Mouse (Mus musculus) heart, embryonic 15.5 days (tissue): ENCODE data around the gene Rlbp1. TPM values are rescaled to one million over a fixed set of nuclear protein-coding genes. Genes with fewer than 3 reads are reported as not detected.
A peak's percentile ranks its signal among the peaks of the same experiment; 100 is the strongest.

Experiments used
- ATAC-seq: fragments of 200-750 bp; cut with Nextera tagmentation; replicated peaks from 2 replicates; pipeline ENCODE4 v1.8.0; 2017; ENCODE audit warnings: low read depth, moderate TSS enrichment; ENCODE audit not compliant: insufficient number of reproducible peaks, insufficient read depth, low FRiP score
- H3K27ac ChIP-seq: fragments of 300-500 bp; sonication (generic); 2 replicates; pipeline ENCODE4 v1.5.1; 2015; ENCODE audit warnings: mild to moderate bottlenecking, inconsistent platforms
- H3K27me3 ChIP-seq: fragments of 300-500 bp; sonication (generic); 2 replicates; pipeline ENCODE4 v1.6.1; 2015; ENCODE audit warnings: inconsistent platforms
- H3K36me3 ChIP-seq: fragments of 300-500 bp; sonication (generic); 2 replicates; pipeline ENCODE4 v1.6.1; 2015; ENCODE audit warnings: mild to moderate bottlenecking, inconsistent platforms
- H3K4me1 ChIP-seq: fragments of 300-500 bp; sonication (generic); replicated peaks from 2 replicates; pipeline ENCODE4 v1.6.1; 2015; ENCODE audit warnings: inconsistent platforms
- H3K4me2 ChIP-seq: fragments of 300-500 bp; sonication (generic); 2 replicates; pipeline ENCODE4 v1.6.1; 2015; ENCODE audit warnings: inconsistent platforms, mild to moderate bottlenecking, moderate library complexity
- H3K4me3 ChIP-seq: fragments of 300-500 bp; sonication (generic); 2 replicates; pipeline ENCODE4 v1.5.1; 2015; ENCODE audit warnings: mild to moderate bottlenecking, inconsistent platforms
- H3K9ac ChIP-seq: fragments of 300-500 bp; sonication (generic); 2 replicates; pipeline ENCODE4 v1.6.1; 2015; ENCODE audit warnings: mild to moderate bottlenecking, inconsistent platforms
- H3K9me3 ChIP-seq: fragments of 300-500 bp; sonication (generic); replicated peaks from 2 replicates; pipeline ENCODE4 v1.6.1; 2016; ENCODE audit warnings: inconsistent platforms
- WGBS: fragments of 180-500 bp; shearing (Covaris S2); methylation state at CpG from one replicate; pipeline ENCODE4 v1.1.7; 2015; ENCODE audit warnings: mixed read lengths; 5-methylcytosine and 5-hydroxymethylcytosine counted together
- polyA plus RNA-seq: library from polyadenylated mRNA; unstranded; fragments of >200 nt; fragmentation: Nextera tagmentation; extraction: Ambion mirVana; gene quantifications from 2 replicates; pipeline ENCODE4 v1.2.1, GENCODE M21; 2015

Gene Rlbp1
- polyA plus RNA-seq, 1 experiment from 2014 or later: not detected

DNA sequence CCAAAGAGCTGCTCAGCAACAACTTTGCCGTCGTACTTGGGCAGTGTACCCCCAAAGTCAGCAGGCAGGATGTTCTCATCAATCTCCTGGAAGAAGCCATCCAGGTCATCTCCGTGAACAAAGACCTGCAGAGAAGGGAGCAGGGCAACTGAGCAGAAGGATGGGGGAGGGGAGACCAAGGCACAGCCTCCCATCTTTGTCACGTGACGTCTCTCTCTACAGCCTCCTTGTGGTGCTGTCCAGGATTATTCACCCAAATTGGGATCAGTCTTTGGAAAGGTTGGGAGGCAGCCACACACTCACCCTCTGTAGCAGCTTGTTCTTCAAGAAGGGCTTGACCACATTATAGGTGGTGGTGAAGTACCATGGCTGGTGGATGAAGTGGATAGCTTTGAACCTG is 11.3 kb downstream of the Rlbp1 start:
- ATAC-seq: no peak
- Histone ChIP-seq H3K9ac (no peak overlapping the region), H3K9me3 (no peaks in the 10 kb centered on the region), H3K4me1 (peaks cover 6% of the 10 kb centered on the region; the same call in 1 of the 2 replicates), H3K27me3 (0 out of 2 replicates have a peak, but pooled peaks cover 4% of the 10 kb centered on the region), H3K27ac (no peak overlapping the region), H3K36me3 (no peaks in the 10 kb centered on the region), H3K4me2 (no peak overlapping the region), H3K4me3 (no peak overlapping the region)
- 67% methylated on average over 5 of the region's 5 CpGs for WGBS

DNA sequence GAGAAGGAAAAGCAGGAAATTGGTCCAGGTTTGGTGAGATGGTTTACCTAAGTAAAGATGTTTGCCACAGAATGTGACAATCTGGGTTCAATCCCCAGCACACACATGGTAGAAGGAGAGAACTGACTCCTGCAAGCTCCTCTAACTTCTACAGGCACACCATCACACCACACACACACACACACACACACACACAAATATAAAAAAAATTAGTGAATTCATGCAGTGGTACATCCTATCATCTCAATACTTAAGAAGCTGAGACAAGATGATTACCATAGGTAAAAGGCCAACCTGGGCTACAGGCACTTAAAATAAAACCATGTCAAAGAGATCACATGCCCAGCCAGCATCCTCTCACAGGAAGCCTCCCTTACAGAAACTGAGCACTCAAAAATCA is 12.8 kb downstream of the Rlbp1 start:
- no peak overlapping the region for H3K4me3 ChIP-seq

DNA sequence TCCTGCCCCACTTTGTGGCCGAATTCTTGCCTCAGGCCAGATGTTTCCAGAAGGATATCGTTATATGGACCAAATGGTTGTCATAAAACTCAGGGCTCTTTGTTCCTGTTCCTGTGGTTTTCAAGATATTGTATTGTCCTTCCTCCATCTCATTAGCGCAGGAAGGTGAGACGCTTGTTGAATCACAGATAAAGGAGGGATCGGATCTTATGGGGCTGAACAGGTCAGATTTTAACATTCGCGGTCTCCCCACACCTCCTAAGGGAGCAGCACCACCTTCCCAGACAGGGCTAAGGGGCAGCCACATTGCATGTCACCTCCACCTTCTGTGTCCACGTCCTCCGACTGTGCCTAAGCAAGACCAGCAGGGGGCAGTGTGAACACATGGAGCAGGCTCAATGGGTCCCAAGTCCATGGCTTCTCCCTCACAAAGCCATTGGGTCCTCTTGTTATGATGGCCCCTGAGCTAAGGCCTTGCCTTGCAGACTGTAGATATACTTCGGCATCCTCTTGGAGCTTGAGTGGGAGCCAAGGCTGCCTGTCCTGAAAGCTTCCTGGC is 15.4 kb downstream of the Rlbp1 start:
- no peak overlapping the region for H3K9ac ChIP-seq
- H3K9me3 ChIP-seq: no peaks in the 10 kb centered on the region
- peaks cover 6% of the 10 kb centered on the region; the same call in 1 of the 2 replicates for H3K4me1 ChIP-seq
- H3K4me2 ChIP-seq: no peak overlapping the region
- 35% methylated on average over 10 of the region's 10 CpGs for WGBS
- H3K27me3 ChIP-seq: 0 out of 2 replicates have a peak, but pooled peaks cover 4% of the 10 kb centered on the region
- H3K4me3 ChIP-seq: no peak overlapping the region
- no peak for ATAC-seq
- no peaks in the 10 kb centered on the region for H3K36me3 ChIP-seq
- H3K27ac ChIP-seq: no peak overlapping the region

More for the DNA sequence above, 12.8 kb downstream of the Rlbp1 start:
- ATAC-seq: no peak
- H3K9ac ChIP-seq: no peak overlapping the region
- H3K27ac ChIP-seq: no peak overlapping the region
- no peaks in the 10 kb centered on the region for H3K9me3 ChIP-seq
- no peak overlapping the region for H3K4me2 ChIP-seq
- peaks cover 6% of the 10 kb centered on the region; the same call in 1 of the 2 replicates for H3K4me1 ChIP-seq
- 0 out of 2 replicates have a peak, but pooled peaks cover 4% of the 10 kb centered on the region for H3K27me3 ChIP-seq
- no peaks in the 10 kb centered on the region for H3K36me3 ChIP-seq

DNA sequence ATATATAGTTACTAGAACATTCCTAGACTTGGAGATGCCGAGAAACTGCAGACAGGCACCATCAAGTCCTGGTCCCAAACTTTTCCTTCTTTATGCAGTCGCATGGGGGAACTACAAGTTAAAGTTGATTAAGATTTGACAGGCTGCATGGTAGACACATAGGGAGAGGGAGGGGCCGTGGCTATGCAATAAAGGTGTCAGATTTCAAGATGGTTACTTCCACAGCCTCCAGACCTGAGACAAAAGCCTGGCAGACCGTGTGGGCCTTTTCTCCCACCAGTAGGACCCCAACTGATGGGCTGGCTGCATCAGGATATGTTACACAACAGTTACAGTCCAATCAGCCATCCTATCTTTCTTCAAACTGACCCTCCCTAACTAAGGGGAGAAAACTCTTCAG is 17.4 kb downstream of the Rlbp1 start:
- H3K4me1 ChIP-seq: no peaks in the 10 kb centered on the region
- 0 out of 2 replicates have a peak, but pooled peaks cover 4% of the 10 kb centered on the region for H3K27me3 ChIP-seq
- 41% methylated on average over 4 of the region's 4 CpGs for WGBS
- H3K9me3 ChIP-seq: no peaks in the 10 kb centered on the region
- H3K27ac ChIP-seq: no peak overlapping the region
- H3K36me3 ChIP-seq: no peaks in the 10 kb centered on the region
- H3K9ac ChIP-seq: no peak overlapping the region
- H3K4me3 ChIP-seq: no peak overlapping the region
- ATAC-seq: no peak
- H3K4me2 ChIP-seq: no peak overlapping the region

DNA sequence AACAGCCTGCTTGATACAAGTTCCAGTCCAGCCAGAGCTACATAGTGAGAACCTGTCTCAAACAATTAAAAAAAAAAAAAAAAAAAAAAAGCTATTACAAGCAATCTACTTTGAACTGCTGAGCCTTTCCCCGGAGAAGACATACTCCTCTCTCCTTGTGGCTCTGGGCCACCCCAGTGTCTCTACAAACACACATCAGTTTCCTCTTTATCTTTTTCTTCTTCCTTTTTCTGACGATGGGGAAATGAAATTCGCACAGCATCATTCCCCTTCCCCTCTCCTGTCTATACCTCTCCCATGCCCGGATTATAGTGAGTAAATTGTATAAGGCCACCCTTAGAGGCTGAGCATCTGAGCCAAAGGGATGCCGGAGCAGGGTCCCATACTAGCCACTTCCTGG is 18.2 kb downstream of the Rlbp1 start:
- Histone ChIP-seq H3K4me3 (no peak overlapping the region), H3K4me2 (no peak overlapping the region), H3K27ac (no peak overlapping the region), H3K9me3 (no peaks in the 10 kb centered on the region), H3K4me1 (peaks cover 5% of the 10 kb centered on the region), H3K27me3 (0 out of 2 replicates have a peak, but pooled peaks cover 4% of the 10 kb centered on the region), H3K9ac (no peak overlapping the region), H3K36me3 (no peaks in the 10 kb centered on the region)
- no peak for ATAC-seq
- 77% methylated on average over 5 of the region's 5 CpGs for WGBS

- H3K27ac ChIP-seq: 0 out of 2 replicates have a peak overlapping the region, but pooled peaks have one; percentile 5
- no peaks in the 10 kb centered on the region for H3K36me3 ChIP-seq
- H3K4me3 ChIP-seq: no peak overlapping the region
- H3K4me2 ChIP-seq: no peak overlapping the region
- peak; percentile 53 for ATAC-seq
- H3K9ac ChIP-seq: no peak overlapping the region
- WGBS: 27% methylated on average over 8 of the region's 8 CpGs
- peaks cover 53% of the 10 kb centered on the region for H3K4me1 ChIP-seq
- 0 out of 2 replicates have a peak, but pooled peaks cover 5% of the 10 kb centered on the region for H3K27me3 ChIP-seq
- H3K9me3 ChIP-seq: no peaks in the 10 kb centered on the region
These were observed 23.3 kb downstream of the Rlbp1 start for GRCm38 (mm10) chr7:79363370-79364043.

GRCm38 (mm10) chr7:79362830-79363229 is 24.0 kb downstream of the Rlbp1 start:
- Histone ChIP-seq H3K4me1 (peaks cover 59% of the 10 kb centered on the region), H3K9ac (no peak overlapping the region), H3K9me3 (no peaks in the 10 kb centered on the region), H3K4me2 (no peak overlapping the region), H3K27ac (0 out of 2 replicates have a peak overlapping the region, but pooled peaks have one; percentile 5), H3K27me3 (0 out of 2 replicates have a peak, but pooled peaks cover 5% of the 10 kb centered on the region), H3K36me3 (no peaks in the 10 kb centered on the region), H3K4me3 (no peak overlapping the region)
- ATAC-seq: no peak
- 80% methylated on average over 7 of the region's 7 CpGs for WGBS

GRCm38 (mm10) chr7:79362208-79362607 is 24.6 kb downstream of the Rlbp1 start:
- Histone ChIP-seq H3K4me1 (peaks cover 62% of the 10 kb centered on the region), H3K9ac (no peak overlapping the region), H3K36me3 (no peaks in the 10 kb centered on the region), H3K4me3 (no peak overlapping the region), H3K9me3 (no peaks in the 10 kb centered on the region), H3K4me2 (no peak overlapping the region), H3K27ac (no peak overlapping the region), H3K27me3 (peaks cover 5% of the 10 kb centered on the region; the same call in 1 of the 2 replicates)
- WGBS: 79% methylated on average over 8 of the region's 8 CpGs
- ATAC-seq: no peak

- no peaks in the 10 kb centered on the region for H3K36me3 ChIP-seq
- peaks cover 7% of the 10 kb centered on the region; the same call in 1 of the 2 replicates for H3K27me3 ChIP-seq
- no peaks in the 10 kb centered on the region for H3K9me3 ChIP-seq
- ATAC-seq: no peak
- H3K9ac ChIP-seq: no peak overlapping the region
- H3K4me3 ChIP-seq: peak overlapping the region; percentile 26
- H3K4me2 ChIP-seq: peak overlapping the region; percentile 58
- H3K4me1 ChIP-seq: peaks cover 62% of the 10 kb centered on the region
- no peak overlapping the region; the same call in 1 of the 2 replicates for H3K27ac ChIP-seq
- 46% methylated on average over 11 of the region's 11 CpGs for WGBS
These were observed 26.8 kb downstream of the Rlbp1 start for GRCm38 (mm10) chr7:79360056-79360455.

DNA sequence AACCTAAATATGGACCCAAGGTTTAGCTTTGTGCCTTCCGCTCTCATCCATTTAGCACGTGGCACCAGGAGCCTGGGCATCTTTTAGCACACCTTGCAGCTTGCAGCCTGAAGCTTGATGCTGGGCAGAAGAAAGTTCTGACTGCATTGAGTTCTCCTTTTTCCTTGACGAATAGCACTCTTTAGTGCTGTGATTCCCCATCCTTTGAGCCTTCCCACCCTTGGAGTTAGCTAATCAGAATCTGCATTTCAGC is 27.7 kb downstream of the Rlbp1 start:
- WGBS: 31% methylated on average over 3 of the region's 3 CpGs
- Histone ChIP-seq H3K27ac (peak overlapping the region; percentile 76), H3K36me3 (peaks cover 4% of the 10 kb centered on the region; the same call in 1 of the 2 replicates), H3K9me3 (no peaks in the 10 kb centered on the region), H3K4me3 (no peak overlapping the region; the same call in 1 of the 2 replicates), H3K4me2 (peak overlapping the region; percentile 58), H3K9ac (no peak overlapping the region), H3K27me3 (peaks cover 7% of the 10 kb centered on the region; the same call in 1 of the 2 replicates), H3K4me1 (peaks cover 61% of the 10 kb centered on the region)
- no peak for ATAC-seq

- Histone ChIP-seq H3K36me3 (peaks cover 7% of the 10 kb centered on the region; the same call in 1 of the 2 replicates), H3K4me1 (peaks cover 57% of the 10 kb centered on the region), H3K27ac (peak overlapping the region; percentile 76), H3K9me3 (no peaks in the 10 kb centered on the region), H3K27me3 (peaks cover 7% of the 10 kb centered on the region; the same call in 1 of the 2 replicates), H3K4me2 (peak overlapping the region; percentile 58), H3K4me3 (peak overlapping the region; percentile 17), H3K9ac (peak overlapping the region; percentile 19; the same call in 1 of the 2 replicates)
- peak; percentile 82 for ATAC-seq
- 5% methylated on average over 15 of the region's 15 CpGs for WGBS
These were observed 28.3 kb downstream of the Rlbp1 start for GRCm38 (mm10) chr7:79358350-79359182.
